Mouse (Mus musculus): ENCODE measurements around the gene Elk3. TPM values are rescaled to one million over a fixed set of nuclear protein-coding genes. Genes with fewer than 3 reads are reported as not detected.

Gene Elk3
- polyA plus RNA-seq, 1 experiment: 47.2 TPM

DNA sequence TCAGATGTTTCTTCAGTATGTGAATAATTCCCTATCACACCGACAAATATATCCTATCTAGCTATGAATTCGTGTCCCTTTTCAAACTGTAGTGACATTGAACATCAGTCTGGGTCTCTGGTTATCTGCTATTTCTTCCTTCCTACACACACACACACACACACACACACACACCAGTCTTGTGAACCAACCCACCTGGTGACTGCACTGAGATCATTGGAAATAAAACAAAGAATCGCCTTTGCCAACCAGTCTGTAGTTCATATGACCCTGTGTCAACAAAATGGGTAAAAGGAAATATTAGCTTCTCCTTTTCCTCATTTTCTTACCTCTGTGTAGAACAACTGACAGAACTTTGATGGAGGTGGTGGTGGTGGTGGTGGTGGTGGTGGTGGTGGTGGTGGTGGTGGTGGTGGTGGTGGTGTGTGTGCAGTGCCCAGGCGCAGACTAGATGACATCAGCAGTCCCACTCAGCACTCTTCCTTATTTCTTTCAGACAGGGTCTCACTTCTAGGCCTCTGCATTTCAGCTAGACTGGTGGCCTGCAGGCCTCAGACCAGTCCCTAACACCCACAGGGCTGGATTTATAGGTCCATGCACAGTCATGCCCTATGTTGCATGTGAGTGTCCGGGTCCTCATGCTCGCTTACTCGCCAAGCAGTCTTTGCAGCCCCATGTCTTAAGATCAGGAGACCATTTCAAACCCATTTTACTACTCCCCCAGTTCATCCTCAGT is 64.6 kb downstream of the Elk3 start:
- H3K4me1 ChIP-seq (replicated peaks; ENCODE audit: control insufficient read depth, insufficient read depth, low read length): no peaks in the 10 kb centered on the region
- TF ChIP-seq POLR2A (IDR thresholded peaks at IDR 0.05; ENCODE audit: control insufficient read depth, extremely low read depth, insufficient read depth, low read length, poor library complexity) (no peak), CTCF (IDR thresholded peaks at IDR 0.05; ENCODE audit: borderline replicate concordance, control insufficient read depth, extremely low read depth, insufficient read depth, low read length, poor library complexity) (no peak)
- H3K4me3 ChIP-seq (ENCODE audit: control insufficient read depth, insufficient read depth, low read length): no peak overlapping the region
- no peak for DNase-seq
- H3K36me3 ChIP-seq (ENCODE audit: control insufficient read depth, insufficient read depth, low read length): peaks cover 60% of the 10 kb centered on the region
- no peaks in the 10 kb centered on the region for H3K27me3 ChIP-seq (ENCODE audit: control insufficient read depth, insufficient read depth, low read length)
- 93% methylated on average over 7 of the region's 7 CpGs for WGBS
- no peak overlapping the region for H3K27ac ChIP-seq (ENCODE audit: control insufficient read depth, insufficient read depth, low read length)

GRCm38 (mm10) chr10:93244209-93244705 is 66.7 kb downstream of the Elk3 start:
- H3K27me3 ChIP-seq (ENCODE audit: control insufficient read depth, insufficient read depth, low read length): no peaks in the 10 kb centered on the region
- no peak overlapping the region for H3K4me3 ChIP-seq (ENCODE audit: control insufficient read depth, insufficient read depth, low read length)
- H3K27ac ChIP-seq (ENCODE audit: control insufficient read depth, insufficient read depth, low read length): no peak overlapping the region
- no peak for DNase-seq
- WGBS: 98% methylated on average over 10 of the region's 10 CpGs
- H3K36me3 ChIP-seq (ENCODE audit: control insufficient read depth, insufficient read depth, low read length): peaks cover 74% of the 10 kb centered on the region
- H3K4me1 ChIP-seq (replicated peaks; ENCODE audit: control insufficient read depth, insufficient read depth, low read length): no peaks in the 10 kb centered on the region
- TF ChIP-seq POLR2A (IDR thresholded peaks at IDR 0.05; ENCODE audit: control insufficient read depth, extremely low read depth, insufficient read depth, low read length, poor library complexity): no peak
- TF ChIP-seq CTCF (IDR thresholded peaks at IDR 0.05; ENCODE audit: borderline replicate concordance, control insufficient read depth, extremely low read depth, insufficient read depth, low read length, poor library complexity): no peak

GRCm38 (mm10) chr10:93242861-93243260 is 68.1 kb downstream of the Elk3 start:
- 75% methylated on average over 5 of the region's 5 CpGs for WGBS
- Histone ChIP-seq H3K36me3 (ENCODE audit: control insufficient read depth, insufficient read depth, low read length) (peaks cover 79% of the 10 kb centered on the region), H3K4me1 (replicated peaks; ENCODE audit: control insufficient read depth, insufficient read depth, low read length) (no peaks in the 10 kb centered on the region), H3K4me3 (ENCODE audit: control insufficient read depth, insufficient read depth, low read length) (no peak overlapping the region), H3K27ac (ENCODE audit: control insufficient read depth, insufficient read depth, low read length) (no peak overlapping the region), H3K27me3 (ENCODE audit: control insufficient read depth, insufficient read depth, low read length) (no peaks in the 10 kb centered on the region)
- TF ChIP-seq POLR2A (IDR thresholded peaks at IDR 0.05; ENCODE audit: control insufficient read depth, extremely low read depth, insufficient read depth, low read length, poor library complexity) (no peak), CTCF (IDR thresholded peaks at IDR 0.05; ENCODE audit: borderline replicate concordance, control insufficient read depth, extremely low read depth, insufficient read depth, low read length, poor library complexity) (no peak)
- DNase-seq: no peak

- WGBS: 83% methylated on average over 3 of the region's 3 CpGs
- H3K27ac ChIP-seq (ENCODE audit: control insufficient read depth, insufficient read depth, low read length): no peak overlapping the region
Observed at GRCm38 (mm10) chr10:93242208-93242607, 68.7 kb downstream of the Elk3 start.

DNA sequence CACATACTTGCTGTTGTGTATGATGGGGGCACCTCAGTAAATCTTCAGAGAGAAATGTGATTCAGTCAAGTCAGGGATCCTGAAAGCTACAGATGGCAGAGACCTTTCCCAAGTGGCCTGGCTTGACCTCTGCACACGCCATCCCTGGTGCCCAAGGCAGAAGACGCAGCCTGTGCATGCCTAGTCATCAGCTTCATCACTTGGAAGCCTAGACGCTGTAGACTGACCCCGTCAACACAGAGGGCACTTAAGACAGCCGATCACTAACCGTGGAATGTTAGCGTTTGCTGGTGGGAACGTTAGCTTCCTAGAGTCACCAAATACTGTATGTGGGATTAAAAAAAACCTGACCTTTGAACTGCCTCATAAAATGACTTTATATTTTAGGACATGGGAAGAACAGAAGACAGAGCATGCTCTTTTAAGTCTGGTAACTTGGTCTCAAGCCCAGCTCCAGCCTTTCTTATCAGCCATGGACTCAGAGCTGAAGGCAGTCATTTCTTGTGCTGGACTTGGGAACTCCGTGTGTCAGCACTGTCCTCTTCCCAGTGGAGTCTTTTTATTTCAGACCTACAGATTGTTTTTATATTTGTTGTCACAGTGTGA is 71.6 kb downstream of the Elk3 start:
- DNase-seq: no peak
- WGBS: 97% methylated on average over 9 of the region's 9 CpGs
- no peaks in the 10 kb centered on the region for H3K27me3 ChIP-seq (ENCODE audit: control insufficient read depth, insufficient read depth, low read length)
- H3K4me3 ChIP-seq (ENCODE audit: control insufficient read depth, insufficient read depth, low read length): no peak overlapping the region
- H3K4me1 ChIP-seq (replicated peaks; ENCODE audit: control insufficient read depth, insufficient read depth, low read length): no peaks in the 10 kb centered on the region
- no peak overlapping the region for H3K27ac ChIP-seq (ENCODE audit: control insufficient read depth, insufficient read depth, low read length)
- H3K36me3 ChIP-seq (ENCODE audit: control insufficient read depth, insufficient read depth, low read length): peaks cover 95% of the 10 kb centered on the region
- TF ChIP-seq POLR2A (IDR thresholded peaks at IDR 0.05; ENCODE audit: control insufficient read depth, extremely low read depth, insufficient read depth, low read length, poor library complexity) (no peak), CTCF (IDR thresholded peaks at IDR 0.05; ENCODE audit: borderline replicate concordance, control insufficient read depth, extremely low read depth, insufficient read depth, low read length, poor library complexity) (no peak)

More at GRCm38 (mm10) chr10:93242208-93242607, 68.7 kb downstream of the Elk3 start:
- no peaks in the 10 kb centered on the region for H3K4me1 ChIP-seq (replicated peaks; ENCODE audit: control insufficient read depth, insufficient read depth, low read length)
- TF ChIP-seq POLR2A (IDR thresholded peaks at IDR 0.05; ENCODE audit: control insufficient read depth, extremely low read depth, insufficient read depth, low read length, poor library complexity) (no peak), CTCF (IDR thresholded peaks at IDR 0.05; ENCODE audit: borderline replicate concordance, control insufficient read depth, extremely low read depth, insufficient read depth, low read length, poor library complexity) (no peak)
- no peak for DNase-seq
- H3K27me3 ChIP-seq (ENCODE audit: control insufficient read depth, insufficient read depth, low read length): no peaks in the 10 kb centered on the region
- peaks cover 79% of the 10 kb centered on the region for H3K36me3 ChIP-seq (ENCODE audit: control insufficient read depth, insufficient read depth, low read length)
- H3K4me3 ChIP-seq (ENCODE audit: control insufficient read depth, insufficient read depth, low read length): no peak overlapping the region

DNA sequence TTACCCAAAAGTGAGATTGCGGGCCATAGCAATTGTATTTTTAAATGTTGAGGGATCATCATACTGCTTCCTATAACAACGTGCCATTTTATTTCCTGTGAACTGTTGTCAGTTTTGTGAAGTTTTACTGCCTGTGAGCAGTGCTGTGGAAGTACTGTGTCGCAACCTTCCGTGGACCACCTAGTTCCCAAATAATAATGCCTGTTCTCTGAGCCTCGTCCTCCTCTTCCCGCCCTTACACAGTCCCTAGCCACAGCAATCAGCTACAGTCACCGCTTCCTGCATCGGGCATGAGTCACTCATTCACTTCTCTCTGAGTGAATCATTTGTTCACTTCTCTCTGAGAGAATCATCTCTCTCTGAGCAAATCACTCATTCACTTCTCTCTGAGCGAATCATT is 76.2 kb downstream of the Elk3 start:
- TF ChIP-seq POLR2A (IDR thresholded peaks at IDR 0.05; ENCODE audit: control insufficient read depth, extremely low read depth, insufficient read depth, low read length, poor library complexity) (no peak), CTCF (IDR thresholded peaks at IDR 0.05; ENCODE audit: borderline replicate concordance, control insufficient read depth, extremely low read depth, insufficient read depth, low read length, poor library complexity) (no peak)
- Histone ChIP-seq H3K4me1 (replicated peaks; ENCODE audit: control insufficient read depth, insufficient read depth, low read length) (no peaks in the 10 kb centered on the region), H3K36me3 (ENCODE audit: control insufficient read depth, insufficient read depth, low read length) (peaks cover 93% of the 10 kb centered on the region), H3K27me3 (ENCODE audit: control insufficient read depth, insufficient read depth, low read length) (no peaks in the 10 kb centered on the region), H3K27ac (ENCODE audit: control insufficient read depth, insufficient read depth, low read length) (no peak overlapping the region), H3K4me3 (ENCODE audit: control insufficient read depth, insufficient read depth, low read length) (no peak overlapping the region)
- WGBS: 94% methylated on average over 9 of the region's 9 CpGs
- DNase-seq: no peak
